Mouse (Mus musculus) midbrain, embryonic 16.5 days (tissue): Measurements from ENCODE around the gene Alox12. TPM values are rescaled to one million over a fixed set of nuclear protein-coding genes. Genes with fewer than 3 reads are reported as not detected.
A peak's percentile ranks its signal among the peaks of the same experiment; 100 is the strongest.

Experiments used
- ATAC-seq: fragments of 200-750 bp; cut with Nextera tagmentation; 2 replicates; pipeline ENCODE4 v1.8.0; 2017; ENCODE audit warnings: moderate TSS enrichment
- H3K27ac ChIP-seq: fragments of 300-500 bp; sonication (generic); 2 replicates; pipeline ENCODE4 v1.5.1; 2014; ENCODE audit warnings: mild to moderate bottlenecking, low read length, mixed read lengths
- H3K27me3 ChIP-seq: fragments of 300-500 bp; sonication (generic); 2 replicates; pipeline ENCODE4 v1.6.1; 2014; ENCODE audit warnings: low read depth, low read length, mixed read lengths; ENCODE audit not compliant: control insufficient read depth, insufficient read depth
- H3K36me3 ChIP-seq: fragments of 300-500 bp; sonication (generic); 2 replicates; pipeline ENCODE4 v1.6.1; 2014; ENCODE audit warnings: mild to moderate bottlenecking, low read length, moderate library complexity, mixed read lengths; ENCODE audit not compliant: control insufficient read depth, insufficient read depth
- H3K4me1 ChIP-seq: fragments of 300-500 bp; sonication (generic); 2 replicates; pipeline ENCODE4 v1.6.1; 2014; ENCODE audit warnings: mild to moderate bottlenecking, low read length, mixed read lengths; ENCODE audit not compliant: control insufficient read depth, insufficient read depth
- H3K4me2 ChIP-seq: fragments of 300-500 bp; sonication (generic); 2 replicates; pipeline ENCODE4 v1.6.1; 2014; ENCODE audit warnings: mild to moderate bottlenecking, low read length, mixed read lengths
- H3K4me3 ChIP-seq: fragments of 300-500 bp; sonication (generic); 2 replicates; pipeline ENCODE4 v1.5.1; 2014; ENCODE audit warnings: low read depth, mild to moderate bottlenecking, low read length, moderate library complexity, mixed read lengths
- H3K9ac ChIP-seq: fragments of 300-500 bp; sonication (generic); 2 replicates; pipeline ENCODE4 v1.6.1; 2014; ENCODE audit warnings: low read depth, low read length, mixed read lengths
- H3K9me3 ChIP-seq: fragments of 300-500 bp; sonication (generic); replicated peaks from 2 replicates; pipeline ENCODE4 v1.6.1; 2014; ENCODE audit warnings: mild to moderate bottlenecking, low read length, mixed read lengths; ENCODE audit not compliant: control insufficient read depth, poor library complexity, severe bottlenecking
- WGBS: fragments of 180-500 bp; shearing (Covaris S2); extraction: QIAGEN DNeasy Blood & Tissue Kit; methylation state at CpG from one replicate; pipeline ENCODE4 v1.1.7; 2014; 5-methylcytosine and 5-hydroxymethylcytosine counted together
- polyA plus RNA-seq: library from polyadenylated mRNA; unstranded; fragments of >200 nt; fragmentation: Nextera tagmentation; extraction: Ambion mirVana; gene quantifications from 2 replicates; pipeline ENCODE4 v1.2.1, GENCODE M21; 2015

Gene Alox12
- polyA plus RNA-seq: 0.34 and 0.49 TPM in 2 replicates

DNA sequence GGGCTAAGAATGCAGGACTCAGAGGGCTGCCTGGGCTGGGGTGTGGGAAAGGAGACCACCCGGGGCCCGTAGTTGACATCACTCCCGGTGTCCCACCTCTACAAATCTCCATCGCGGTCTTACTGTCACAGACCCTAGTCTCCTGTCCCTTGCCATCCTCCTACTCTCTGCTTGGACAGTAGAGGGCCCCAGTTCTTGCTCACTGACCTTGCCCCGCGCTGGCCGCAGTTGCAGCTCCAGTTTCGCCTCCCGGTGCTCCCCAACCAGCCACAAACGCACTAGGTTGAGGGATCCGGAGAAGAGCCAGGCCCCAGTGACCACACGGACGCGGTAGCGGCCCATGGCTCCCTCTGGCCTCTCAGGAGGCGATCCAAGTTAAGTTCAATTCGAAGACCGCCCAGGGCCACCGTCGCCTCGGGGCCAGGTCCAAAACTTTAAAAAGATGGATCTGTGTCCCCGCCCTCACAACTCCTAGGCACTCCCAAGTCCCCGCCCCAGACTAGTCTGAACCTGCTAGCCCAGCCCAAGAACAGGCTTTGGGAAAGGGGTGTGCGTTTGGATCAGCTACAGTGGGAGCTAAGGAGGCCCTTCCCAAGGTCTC is at the start of gene Alox12:
Alox12 (minus strand) TSS at position 423 of the 601 bp plus-strand sequence.
- H3K27me3 ChIP-seq: peaks cover 40% of the 10 kb centered on the region
- 1% methylated on average over 25 of the region's 25 CpGs for WGBS
- ATAC-seq: no peak

DNA sequence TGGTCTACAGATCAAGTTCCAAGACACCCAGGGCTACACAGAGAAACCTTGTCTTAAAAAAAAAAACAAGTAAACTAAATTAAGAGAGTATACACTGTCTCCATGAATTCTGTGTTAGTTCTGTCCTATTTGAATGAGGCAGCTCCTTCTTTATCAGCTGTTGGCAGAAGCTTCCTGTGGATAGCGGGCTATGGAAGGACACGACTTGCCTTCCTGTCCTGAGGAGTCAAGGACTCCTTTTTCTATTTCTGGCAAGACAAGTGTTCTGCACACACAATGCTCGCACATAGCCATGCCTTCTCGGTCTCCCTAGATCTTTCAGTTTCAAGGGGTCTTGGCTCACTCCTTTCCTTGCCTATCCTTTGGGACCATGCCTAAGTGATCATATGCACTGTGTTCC is 47.1 kb upstream of the Alox12 start:
- no peaks in the 10 kb centered on the region for H3K27me3 ChIP-seq
- no peak overlapping the region for H3K9ac ChIP-seq
- H3K4me3 ChIP-seq: no peak overlapping the region
- no peaks in the 10 kb centered on the region for H3K4me1 ChIP-seq
- no peaks in the 10 kb centered on the region; the same call in 1 of the 2 replicates for H3K9me3 ChIP-seq
- ATAC-seq: no peak
- no peaks in the 10 kb centered on the region for H3K36me3 ChIP-seq
- H3K27ac ChIP-seq: no peak overlapping the region
- no peak overlapping the region for H3K4me2 ChIP-seq
- 91% methylated on average over 4 of the region's 4 CpGs for WGBS

More for the DNA sequence above, at the start of gene Alox12:
- H3K4me1 ChIP-seq: no peaks in the 10 kb centered on the region
- peak within 1 kb of the TSS; percentile 33 for H3K4me2 ChIP-seq
- H3K9ac ChIP-seq: no peak within 1 kb of the TSS
- H3K9me3 ChIP-seq: no peaks in the 10 kb centered on the region
- H3K27ac ChIP-seq: no peak within 1 kb of the TSS
- no peaks in the 10 kb centered on the region for H3K36me3 ChIP-seq
- H3K4me3 ChIP-seq: no peak within 1 kb of the TSS

DNA sequence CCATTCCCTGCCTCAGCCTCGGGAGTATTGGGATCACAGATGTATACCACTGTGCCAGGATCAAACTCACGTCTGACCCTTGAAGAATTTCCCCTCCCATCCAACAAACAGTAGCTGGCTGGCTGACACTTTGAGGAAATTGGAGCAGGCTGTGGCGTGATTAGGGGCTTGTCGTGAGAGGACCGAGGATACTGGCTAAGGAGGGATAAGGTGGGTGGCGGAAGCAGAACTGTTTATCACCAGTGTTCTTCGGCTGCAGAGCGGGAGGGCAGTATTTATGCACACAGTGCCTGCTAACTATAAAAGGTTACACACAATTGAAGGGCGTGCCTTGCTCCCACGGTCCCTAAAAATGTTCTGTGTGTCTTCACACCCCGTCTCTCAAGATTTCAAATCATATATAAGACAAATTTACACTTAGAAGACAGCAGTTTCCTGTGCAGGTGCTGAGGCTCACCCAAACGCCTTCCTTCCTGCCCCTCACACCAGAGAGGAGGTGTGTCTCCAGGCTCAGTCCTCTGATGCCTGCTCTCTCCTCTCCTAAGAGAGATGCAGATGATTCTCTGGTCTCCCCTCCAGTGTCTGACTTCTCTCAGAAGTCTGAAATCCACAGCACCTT is 42.8 kb upstream of the Alox12 start:
- Histone ChIP-seq H3K27ac (no peak overlapping the region), H3K4me3 (no peak overlapping the region), H3K4me1 (no peaks in the 10 kb centered on the region), H3K4me2 (no peak overlapping the region), H3K9ac (no peak overlapping the region), H3K36me3 (no peaks in the 10 kb centered on the region), H3K9me3 (no peaks in the 10 kb centered on the region; the same call in 1 of the 2 replicates), H3K27me3 (no peaks in the 10 kb centered on the region)
- no peak for ATAC-seq
- WGBS: 70% methylated on average over 12 of the region's 12 CpGs

DNA sequence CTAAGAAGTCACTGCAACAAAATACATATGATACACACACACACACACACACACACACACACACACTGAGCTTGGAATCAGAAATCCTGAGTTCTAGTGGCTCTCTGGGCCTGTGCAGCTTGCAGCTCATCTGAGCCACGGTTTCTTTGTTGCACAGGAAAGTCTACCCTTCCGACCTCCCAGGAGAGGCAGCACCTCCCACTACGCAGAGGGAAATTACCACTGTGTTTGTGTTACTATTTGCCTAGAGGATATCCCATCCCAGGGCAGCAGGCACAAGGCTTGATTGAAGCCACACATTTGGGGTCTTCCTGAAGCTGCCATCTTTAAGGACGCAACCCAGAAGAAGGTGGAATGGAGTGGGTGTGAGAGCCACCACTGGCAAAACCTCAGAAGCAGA is 42.3 kb upstream of the Alox12 start:
- Histone ChIP-seq H3K4me2 (no peak overlapping the region), H3K27me3 (no peaks in the 10 kb centered on the region), H3K4me3 (no peak overlapping the region), H3K9ac (no peak overlapping the region), H3K27ac (no peak overlapping the region), H3K4me1 (no peaks in the 10 kb centered on the region), H3K36me3 (no peaks in the 10 kb centered on the region), H3K9me3 (no peaks in the 10 kb centered on the region; the same call in 1 of the 2 replicates)
- ATAC-seq: no peak
- 69% methylated on average over 4 of the region's 4 CpGs for WGBS

DNA sequence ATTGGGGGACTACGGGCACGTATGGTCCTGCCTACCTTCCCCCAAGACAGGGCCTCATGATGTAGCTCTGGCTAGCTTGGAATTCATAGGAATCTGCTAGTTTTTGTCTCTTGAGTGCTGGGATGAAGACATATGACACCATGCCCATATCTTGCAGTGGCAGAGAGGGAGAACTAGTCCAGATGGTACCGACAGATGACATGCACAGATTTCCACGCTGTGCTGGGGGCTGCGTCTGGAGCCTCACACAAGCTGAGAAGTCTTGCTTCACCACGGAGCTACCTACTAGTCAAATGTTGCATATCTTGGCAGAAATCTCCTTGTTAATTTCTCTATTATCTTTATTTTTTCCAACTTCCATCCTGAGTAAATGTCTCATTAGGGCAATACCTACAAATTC is 38.7 kb upstream of the Alox12 start:
- no peaks in the 10 kb centered on the region for H3K27me3 ChIP-seq
- no peaks in the 10 kb centered on the region for H3K4me1 ChIP-seq
- no peak overlapping the region for H3K4me2 ChIP-seq
- H3K4me3 ChIP-seq: no peak overlapping the region
- H3K36me3 ChIP-seq: no peaks in the 10 kb centered on the region
- no peak for ATAC-seq
- WGBS: 93% methylated on average over 6 of the region's 6 CpGs
- no peaks in the 10 kb centered on the region for H3K9me3 ChIP-seq
- no peak overlapping the region for H3K27ac ChIP-seq
- H3K9ac ChIP-seq: no peak overlapping the region

DNA sequence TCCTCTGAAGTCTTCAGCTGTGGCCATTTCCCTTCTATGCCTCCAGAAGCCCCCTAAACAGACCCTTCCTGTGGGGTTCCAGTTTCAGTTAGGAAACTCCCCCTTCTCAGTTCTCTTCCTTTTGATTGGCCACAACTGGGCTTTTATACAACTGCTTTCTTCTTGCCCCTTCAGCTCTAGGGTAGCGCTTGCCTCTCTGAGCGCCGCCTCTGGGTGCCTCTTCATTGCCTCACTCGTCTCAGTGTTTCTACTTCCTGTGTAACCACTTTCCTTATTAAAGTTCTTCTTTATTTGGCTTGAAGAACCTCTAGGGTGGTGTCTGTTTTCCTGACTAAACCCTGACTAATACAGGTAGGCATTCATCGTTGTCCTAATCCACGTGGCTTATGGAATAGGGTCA is 36.1 kb upstream of the Alox12 start:
- Histone ChIP-seq H3K4me3 (no peak overlapping the region), H3K27ac (no peak overlapping the region), H3K27me3 (no peaks in the 10 kb centered on the region), H3K36me3 (no peaks in the 10 kb centered on the region), H3K4me1 (no peaks in the 10 kb centered on the region), H3K9me3 (no peaks in the 10 kb centered on the region), H3K9ac (no peak overlapping the region), H3K4me2 (no peak overlapping the region)
- 84% methylated on average over 6 of the region's 6 CpGs for WGBS
- no peak for ATAC-seq

DNA sequence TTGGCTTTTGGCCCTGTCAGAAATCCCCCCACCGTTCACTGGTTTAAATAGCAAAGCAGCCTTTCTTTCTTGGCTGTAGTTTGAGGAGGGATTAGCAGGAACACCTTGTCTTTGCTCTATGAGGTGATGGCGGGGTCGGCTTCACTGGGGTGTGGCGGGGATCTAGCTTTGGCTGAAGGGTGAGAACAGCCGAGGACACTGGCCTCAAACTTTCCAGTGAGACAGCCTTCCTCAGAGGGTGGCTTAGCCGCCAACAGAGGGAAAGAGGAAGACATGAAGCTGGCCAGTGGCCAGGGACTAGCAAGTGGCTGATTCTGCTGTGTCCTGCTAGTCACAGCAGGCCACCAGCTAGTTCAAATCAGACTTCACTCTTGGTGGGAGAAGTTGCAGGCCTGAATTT is 34.1 kb upstream of the Alox12 start:
- no peaks in the 10 kb centered on the region for H3K27me3 ChIP-seq
- no peak for ATAC-seq

DNA sequence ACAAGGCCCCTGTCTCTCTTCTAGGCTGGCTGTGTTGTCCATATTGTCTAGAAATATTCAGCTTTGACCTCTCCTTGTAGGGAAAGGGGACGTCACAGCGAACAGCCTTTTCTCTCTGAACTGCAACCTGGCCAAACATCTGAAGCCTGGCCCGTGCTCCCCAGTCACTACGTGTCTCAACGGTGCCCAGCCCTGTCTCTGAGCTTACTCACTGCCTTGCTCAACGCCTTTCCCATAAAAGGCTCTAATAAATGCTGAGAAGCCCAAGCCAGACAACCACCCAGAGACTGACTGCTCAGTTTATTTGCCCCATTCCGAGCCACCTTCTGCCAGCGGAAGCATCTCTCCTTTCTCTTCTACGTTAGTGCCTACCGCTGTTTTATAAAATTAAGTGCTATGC is 32.9 kb upstream of the Alox12 start:
- no peak for ATAC-seq
- Histone ChIP-seq H3K27me3 (no peaks in the 10 kb centered on the region), H3K36me3 (no peaks in the 10 kb centered on the region), H3K27ac (no peak overlapping the region), H3K4me3 (no peak overlapping the region), H3K9me3 (no peaks in the 10 kb centered on the region), H3K4me2 (no peak overlapping the region), H3K9ac (no peak overlapping the region), H3K4me1 (no peaks in the 10 kb centered on the region)
- 90% methylated on average over 10 of the region's 10 CpGs for WGBS

More for the DNA sequence above, 34.1 kb upstream of the Alox12 start:
- Histone ChIP-seq H3K4me1 (no peaks in the 10 kb centered on the region), H3K4me2 (no peak overlapping the region), H3K27ac (no peak overlapping the region), H3K4me3 (no peak overlapping the region), H3K9me3 (no peaks in the 10 kb centered on the region), H3K9ac (no peak overlapping the region), H3K36me3 (no peaks in the 10 kb centered on the region)
- WGBS: 26% methylated on average over 6 of the region's 6 CpGs

DNA sequence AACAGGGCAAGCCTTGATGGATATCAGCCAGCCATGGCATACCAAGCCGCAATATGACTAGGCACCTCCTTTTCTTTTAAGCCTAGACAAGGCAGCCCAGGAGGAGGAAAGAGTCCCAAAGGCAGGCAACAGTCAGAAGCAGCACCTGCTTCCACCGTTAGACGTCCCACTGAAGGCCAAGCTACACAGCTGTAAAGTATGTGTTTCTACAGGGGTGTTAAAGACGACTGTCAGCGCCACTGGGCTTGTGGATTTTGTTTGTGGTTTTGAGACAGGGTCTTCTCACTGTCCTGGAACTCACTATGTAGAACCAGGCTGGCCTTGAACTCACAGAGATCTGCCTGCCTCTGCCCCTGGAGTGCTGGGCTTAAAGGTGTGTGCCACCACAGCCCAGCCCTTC is 30.5 kb upstream of the Alox12 start:
- Histone ChIP-seq H3K4me2 (no peak overlapping the region), H3K27me3 (no peaks in the 10 kb centered on the region), H3K4me1 (no peaks in the 10 kb centered on the region), H3K9me3 (no peaks in the 10 kb centered on the region), H3K4me3 (no peak overlapping the region), H3K27ac (no peak overlapping the region), H3K9ac (no peak overlapping the region), H3K36me3 (no peaks in the 10 kb centered on the region)
- no peak for ATAC-seq
- WGBS: 89% methylated on average over 5 of the region's 5 CpGs
